In the genomic region with DNA sequence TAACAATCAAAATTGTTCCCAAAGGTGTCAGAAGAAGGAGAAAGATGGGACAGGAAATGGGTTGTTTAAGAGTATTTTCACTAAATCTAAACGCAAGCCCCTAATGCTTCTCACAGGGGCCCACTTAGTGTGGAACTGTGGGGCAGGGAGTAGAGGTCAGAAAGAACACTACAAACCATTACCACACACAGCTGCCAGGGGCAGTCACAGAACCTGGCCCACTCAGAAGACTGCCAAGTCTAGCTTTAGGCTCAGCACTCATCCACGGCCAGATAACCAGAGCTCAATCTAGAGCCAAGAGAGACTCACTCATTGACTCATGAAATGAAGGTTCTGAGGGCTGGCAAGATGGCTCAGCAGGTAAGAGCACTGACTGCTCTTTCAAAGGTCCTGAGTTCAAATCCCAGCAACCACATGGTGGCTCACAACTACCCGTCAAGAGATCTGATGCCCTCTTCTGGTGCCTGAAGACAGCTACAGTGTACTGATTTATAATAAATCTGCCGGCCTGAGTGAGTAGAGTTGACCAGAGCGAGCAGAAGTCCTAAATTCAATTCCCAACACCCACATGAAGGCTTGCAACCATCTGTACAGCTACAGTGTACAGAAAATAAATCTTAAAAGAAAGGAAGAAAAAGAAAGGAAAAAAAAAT, we compare ENCODE assay signal across 9 mouse cellular contexts. TPM values are rescaled to one million over a fixed set of nuclear protein-coding genes. Genes with fewer than 3 reads are reported as not detected.
A peak's percentile ranks its signal among the peaks of the same experiment; 100 is the strongest.
DNase-seq lines count a peak whose midpoint lies in the region; ATAC-seq and TF ChIP-seq lines count a peak whose summit lies in the region.
"Had no signal": no experiment of that assay in that cellular context is flagged by ENCODE, and none has a peak within 500 bp of the region (broad histone marks: within the 10 kb centered on the region; RNA-seq: fewer than 3 reads in every experiment).

No protein-coding gene starts in this region.

- peak overlapping the region; percentile 87 for H3K4me3 ChIP-seq in neural tube, embryonic 11.5 days (ENCODE audit: low read depth, low read length)
- H3K4me3 ChIP-seq in forebrain, embryonic 13.5 days: peak overlapping the region; percentile 71
- peak overlapping the region; percentile 85 for H3K4me3 ChIP-seq in limb, embryonic 15.5 days
- H3K4me3 ChIP-seq in stomach, postnatal 0 days (ENCODE audit: low read depth, low read length): peak overlapping the region; percentile 87

- DNase-seq in neural tube, embryonic 11.5 days (ENCODE audit: low spot score): no peak
- DNase-seq in neural tube, embryonic 10.5 days (ENCODE audit: extremely low spot score, low spot score): no peak
- no peak for DNase-seq in stomach, postnatal 0 days (ENCODE audit: low spot score)
- no peak for DNase-seq in ovary, postnatal 14 days (ENCODE audit: low spot score)
- no peak for DNase-seq in left cerebral cortex, postnatal 4 days
- DNase-seq in urinary bladder, postnatal 10 days (ENCODE audit: low spot score): no peak

- no peak for ATAC-seq in neural tube, embryonic 11.5 days (ENCODE audit: insufficient read depth, low FRiP score, low TSS enrichment)
- ATAC-seq in forebrain, embryonic 13.5 days: no peak
- ATAC-seq in limb, embryonic 15.5 days (ENCODE audit: insufficient number of reproducible peaks, low FRiP score, low TSS enrichment, low read depth): no peak
- no peak for ATAC-seq in stomach, postnatal 0 days (ENCODE audit: low FRiP score, low TSS enrichment)

- peaks cover 22% of the 10 kb centered on the region for H3K36me3 ChIP-seq in neural tube, embryonic 11.5 days (ENCODE audit: control insufficient read depth, insufficient read depth, low read length)
- peaks cover 28% of the 10 kb centered on the region for H3K36me3 ChIP-seq in forebrain, embryonic 13.5 days (ENCODE audit: poor library complexity, severe bottlenecking)
- peaks cover 33% of the 10 kb centered on the region for H3K36me3 ChIP-seq in limb, embryonic 15.5 days
- peaks cover 28% of the 10 kb centered on the region for H3K36me3 ChIP-seq in stomach, postnatal 0 days (ENCODE audit: control insufficient read depth, insufficient read depth, low read length)

- H3K27me3 ChIP-seq in neural tube, embryonic 11.5 days (ENCODE audit: control insufficient read depth, insufficient read depth, low read length): no peaks in the 10 kb centered on the region
- 0 out of 2 replicates have a peak, but pooled peaks cover 2% of the 10 kb centered on the region for H3K27me3 ChIP-seq in forebrain, embryonic 13.5 days
- no peaks in the 10 kb centered on the region for H3K27me3 ChIP-seq in limb, embryonic 15.5 days
- no peaks in the 10 kb centered on the region for H3K27me3 ChIP-seq in stomach, postnatal 0 days (ENCODE audit: control insufficient read depth, insufficient read depth, low read length)

- peak overlapping the region; percentile 95 for H3K9ac ChIP-seq in neural tube, embryonic 11.5 days (ENCODE audit: low read length)
- H3K9ac ChIP-seq in forebrain, embryonic 13.5 days: peak overlapping the region; percentile 90
- H3K9ac ChIP-seq in limb, embryonic 15.5 days: peak overlapping the region; percentile 82; the same call in 1 of the 2 replicates
- H3K9ac ChIP-seq in stomach, postnatal 0 days (ENCODE audit: low read length): peak overlapping the region; percentile 95; the same call in 1 of the 2 replicates

- no peaks in the 10 kb centered on the region for H3K9me3 ChIP-seq in neural tube, embryonic 11.5 days (ENCODE audit: control insufficient read depth, low read length)
- H3K9me3 ChIP-seq in forebrain, embryonic 13.5 days (replicated peaks): no peaks in the 10 kb centered on the region
- no peaks in the 10 kb centered on the region for H3K9me3 ChIP-seq in limb, embryonic 15.5 days
- H3K9me3 ChIP-seq in stomach, postnatal 0 days (ENCODE audit: control insufficient read depth, low read length): no peaks in the 10 kb centered on the region

- 47% methylated on average over 5 of the region's 5 CpGs for WGBS in neural tube, embryonic 11.5 days
- 46% methylated on average over 5 of the region's 5 CpGs for WGBS in forebrain, embryonic 13.5 days
- 32% methylated on average over 5 of the region's 5 CpGs for WGBS in limb, embryonic 15.5 days
- WGBS in stomach, postnatal 0 days: 25% methylated on average over 5 of the region's 5 CpGs

- intact Hi-C loops in left cerebral cortex, postnatal 4 days (cut with DNase I): no loop called here

- H3K27ac ChIP-seq in neural tube, embryonic 11.5 days (ENCODE audit: low read depth, low read length): no peak overlapping the region
- H3K27ac ChIP-seq in forebrain, embryonic 13.5 days: peak overlapping the region; percentile 84; the same call in 1 of the 2 replicates
- peak overlapping the region; percentile 98 for H3K27ac ChIP-seq in limb, embryonic 15.5 days
- H3K27ac ChIP-seq in stomach, postnatal 0 days (replicated peaks): peak overlapping the region; percentile 94

- TF ChIP-seq CTCF in stomach, postnatal 0 days (IDR thresholded peaks at IDR 0.05; ENCODE audit: low read depth): peak; percentile 46

- H3K4me2 ChIP-seq in neural tube, embryonic 11.5 days (ENCODE audit: low read depth): peak overlapping the region; percentile 93
- peak overlapping the region; percentile 97 for H3K4me2 ChIP-seq in forebrain, embryonic 13.5 days
- peak overlapping the region; percentile 84 for H3K4me2 ChIP-seq in limb, embryonic 15.5 days
- H3K4me2 ChIP-seq in stomach, postnatal 0 days (replicated peaks; ENCODE audit: low read depth): peak overlapping the region; percentile 91

- TF ChIP-seq EP300 in stomach, postnatal 0 days (optimal IDR thresholded peaks at IDR 0.05): no peak

- peaks cover 10% of the 10 kb centered on the region; the same call in 1 of the 2 replicates for H3K4me1 ChIP-seq in neural tube, embryonic 11.5 days (ENCODE audit: control insufficient read depth, insufficient read depth, low read length)
- H3K4me1 ChIP-seq in forebrain, embryonic 13.5 days: peaks cover 50% of the 10 kb centered on the region
- peaks cover 31% of the 10 kb centered on the region for H3K4me1 ChIP-seq in limb, embryonic 15.5 days
- peaks cover 7% of the 10 kb centered on the region; the same call in 1 of the 2 replicates for H3K4me1 ChIP-seq in stomach, postnatal 0 days (replicated peaks; ENCODE audit: control insufficient read depth, insufficient read depth)

RNA-seq across cellular contexts. Expression of gene Inppl1, which starts 2.4 kb away (rescaled TPM):
- 32.2 and 37.7 TPM in 2 replicates for polyA plus RNA-seq in neural tube, embryonic 11.5 days (2014; fragmentation: Nextera tagmentation; extraction: Ambion mirVana)
- polyA plus RNA-seq in forebrain, embryonic 13.5 days (2015; fragmentation: Nextera tagmentation; extraction: Ambion mirVana): 23.9 and 31.8 TPM in 2 replicates
- polyA plus RNA-seq in limb, embryonic 15.5 days (2015; fragmentation: Nextera tagmentation; extraction: Ambion mirVana): 49.4 and 56.6 TPM in 2 replicates
- 16.6 and 17.6 TPM in 2 replicates for polyA plus RNA-seq in stomach, postnatal 0 days (2015; fragmentation: Nextera tagmentation; extraction: Ambion mirVana)
- 10 to 100 TPM; 17.8 to 18.8 TPM for total RNA-seq in left cerebral cortex, postnatal 4 days (2021)

RNA-seq across cellular contexts. Expression of gene Phox2a, which starts 17.5 kb away (rescaled TPM):
- polyA plus RNA-seq in neural tube, embryonic 11.5 days (2014; fragmentation: Nextera tagmentation; extraction: Ambion mirVana): 1.3 and 1.9 TPM in 2 replicates
- 0.10 TPM in 1 of 2 replicates, not detected in the other for polyA plus RNA-seq in forebrain, embryonic 13.5 days (2015; fragmentation: Nextera tagmentation; extraction: Ambion mirVana)
- polyA plus RNA-seq in limb, embryonic 15.5 days (2015; fragmentation: Nextera tagmentation; extraction: Ambion mirVana): 0.14 and 0.23 TPM in 2 replicates
- 3.7 and 4.4 TPM in 2 replicates for polyA plus RNA-seq in stomach, postnatal 0 days (2015; fragmentation: Nextera tagmentation; extraction: Ambion mirVana)
- not detected for total RNA-seq in left cerebral cortex, postnatal 4 days (2021)
- total RNA-seq: common myeloid progenitor, adult 5-6 weeks had no signal

RNA-seq across cellular contexts. Expression of gene Folr2, which starts 21.4 kb away (rescaled TPM):
- 0.25 and 0.57 TPM in 2 replicates for polyA plus RNA-seq in neural tube, embryonic 11.5 days (2014; fragmentation: Nextera tagmentation; extraction: Ambion mirVana)
- 0.67 and 0.75 TPM in 2 replicates for polyA plus RNA-seq in forebrain, embryonic 13.5 days (2015; fragmentation: Nextera tagmentation; extraction: Ambion mirVana)
- 3.8 and 5.6 TPM in 2 replicates for polyA plus RNA-seq in limb, embryonic 15.5 days (2015; fragmentation: Nextera tagmentation; extraction: Ambion mirVana)
- polyA plus RNA-seq in stomach, postnatal 0 days (2015; fragmentation: Nextera tagmentation; extraction: Ambion mirVana): 1.3 and 2.0 TPM in 2 replicates
- total RNA-seq in left cerebral cortex, postnatal 4 days (2021): under 1 TPM in 1 of 2 experiments, not detected in 1; 0.40 TPM
- total RNA-seq: common myeloid progenitor, adult 5-6 weeks had no signal

RNA-seq across cellular contexts. Expression of gene Anapc15, which starts 27.9 kb away (rescaled TPM):
- 79.9 and 87.3 TPM in 2 replicates for polyA plus RNA-seq in neural tube, embryonic 11.5 days (2014; fragmentation: Nextera tagmentation; extraction: Ambion mirVana)
- 95.4 and 106 TPM in 2 replicates for polyA plus RNA-seq in forebrain, embryonic 13.5 days (2015; fragmentation: Nextera tagmentation; extraction: Ambion mirVana)
- polyA plus RNA-seq in limb, embryonic 15.5 days (2015; fragmentation: Nextera tagmentation; extraction: Ambion mirVana): 54.5 and 56.5 TPM in 2 replicates
- polyA plus RNA-seq in stomach, postnatal 0 days (2015; fragmentation: Nextera tagmentation; extraction: Ambion mirVana): 38.8 and 42.7 TPM in 2 replicates
- total RNA-seq in left cerebral cortex, postnatal 4 days (2021): 10 to 100 TPM; 37.0 to 40.0 TPM

RNA-seq across cellular contexts. Expression of gene Folr1, which starts 35.0 kb away (rescaled TPM):
- 0.49 and 0.91 TPM in 2 replicates for polyA plus RNA-seq in neural tube, embryonic 11.5 days (2014; fragmentation: Nextera tagmentation; extraction: Ambion mirVana)
- 8.6 and 20.1 TPM in 2 replicates for polyA plus RNA-seq in forebrain, embryonic 13.5 days (2015; fragmentation: Nextera tagmentation; extraction: Ambion mirVana)
- 0.61 and 0.65 TPM in 2 replicates for polyA plus RNA-seq in limb, embryonic 15.5 days (2015; fragmentation: Nextera tagmentation; extraction: Ambion mirVana)
- polyA plus RNA-seq in stomach, postnatal 0 days (2015; fragmentation: Nextera tagmentation; extraction: Ambion mirVana): 3.2 and 4.0 TPM in 2 replicates
- total RNA-seq in left cerebral cortex, postnatal 4 days (2021): 1 to 10 TPM in 1 of 2 experiments, under 1 TPM in 1; 0.40 to 1.4 TPM
- total RNA-seq: common myeloid progenitor, adult 5-6 weeks had no signal
